Mouse (Mus musculus) left cerebral cortex, adult 8-10 months (tissue): ENCODE measurements around the gene Spdye4b. TPM values are rescaled to one million over a fixed set of nuclear protein-coding genes. Genes with fewer than 3 reads are reported as not detected.
"Not testable (repeated sequence)": the region's sequence is repeated elsewhere in the genome, so short reads cannot be mapped to it uniquely, and the experiment has no call there.

ENCODE experiments used
- DNase-seq, 2 experiments: peaks; one replicate each; pipeline ENCODE4 v3.0.0; 2022; ENCODE audit warnings: low spot score in 2 of 2
- total RNA-seq, 4 experiments: library from RNA; stranded (reverse); gene quantifications; 2 replicates each; pipeline ENCODE4 v1.2.4; 2022

The Spdye4b gene
- total RNA-seq, result not detected

GRCm38 (mm10) chr5:143180255-143181076 is at the start of gene Spdye4b, which contains the start of gene Rbak:
TSS of gene Spdye4b (plus strand) at chr5:143181017.
TSS of gene Rbak (minus strand) at chr5:143180775.
- peak; percentile 88 to 94 for DNase-seq

- DNase-seq, result no peak
Measured at GRCm38 (mm10) chr5:143132935-143133514, 47.8 kb upstream of the Spdye4b start.

GRCm38 (mm10) chr5:143134216-143135010 is 46.4 kb upstream of the Spdye4b start:
- DNase-seq, result not testable (repeated sequence)

GRCm38 (mm10) chr5:143135042-143135441 is 45.8 kb upstream of the Spdye4b start:
- DNase-seq, result no peak

GRCm38 (mm10) chr5:143137580-143137979 is 43.2 kb upstream of the Spdye4b start:
- no peak for DNase-seq

- no peak for DNase-seq
Measured at GRCm38 (mm10) chr5:143147481-143147880, 33.3 kb upstream of the Spdye4b start, which contains the start of gene Olfr718-ps1. TSS of gene Olfr718-ps1 (minus strand) at chr5:143147581.

GRCm38 (mm10) chr5:143148661-143149060 is 32.2 kb upstream of the Spdye4b start:
- DNase-seq, result no peak

- no peak for DNase-seq
Measured at GRCm38 (mm10) chr5:143149536-143149935, 31.3 kb upstream of the Spdye4b start.

- no peak for DNase-seq
Measured at GRCm38 (mm10) chr5:143150044-143150443, 30.8 kb upstream of the Spdye4b start.

- no peak for DNase-seq
Measured at GRCm38 (mm10) chr5:143153756-143154155, 27.1 kb upstream of the Spdye4b start.

GRCm38 (mm10) chr5:143155534-143155933 is 25.3 kb upstream of the Spdye4b start:
- DNase-seq, result no peak

- DNase-seq, result no peak
Measured at GRCm38 (mm10) chr5:143165508-143166070, 15.2 kb upstream of the Spdye4b start.

- no peak for DNase-seq
Measured at GRCm38 (mm10) chr5:143175970-143176369, 4.8 kb upstream of the Spdye4b start.

GRCm38 (mm10) chr5:143177541-143178200 is 3.1 kb upstream of the Spdye4b start:
- no peak for DNase-seq

- no peak for DNase-seq
Measured at GRCm38 (mm10) chr5:143179179-143179578, 1.6 kb upstream of the Spdye4b start.

- not testable (repeated sequence) for DNase-seq
Measured at GRCm38 (mm10) chr5:143188014-143188413, 7.2 kb downstream of the Spdye4b start.

GRCm38 (mm10) chr5:143192806-143193205 is 12.0 kb downstream of the Spdye4b start:
- no peak for DNase-seq

GRCm38 (mm10) chr5:143194747-143195146 is 13.9 kb downstream of the Spdye4b start:
- not testable (repeated sequence) for DNase-seq

GRCm38 (mm10) chr5:143195166-143195565 is 14.3 kb downstream of the Spdye4b start:
- DNase-seq, result no peak

- no peak for DNase-seq
Measured at GRCm38 (mm10) chr5:143196506-143196905, 15.7 kb downstream of the Spdye4b start.

- DNase-seq, result no peak
Measured at GRCm38 (mm10) chr5:143205015-143205414, 24.2 kb downstream of the Spdye4b start.
